Mouse (Mus musculus) neural tube, embryonic 12.5 days (tissue): ENCODE measurements around the gene Usp32. TPM values are rescaled to one million over a fixed set of nuclear protein-coding genes. Genes with fewer than 3 reads are reported as not detected.

Experiments used
- polyA plus RNA-seq: library from polyadenylated mRNA; unstranded; fragments of >200 nt; fragmentation: Nextera tagmentation; extraction: Ambion mirVana; gene quantifications from 2 replicates; pipeline ENCODE4 v1.2.1, GENCODE M21; 2016

The Usp32 gene
- polyA plus RNA-seq, 1 experiment from 2014 or later, result 9.4 TPM

Other genes starting within 250 kb of the Usp32 start
- gene Znhit3, start 223.8 kb downstream of the Usp32 start, polyA plus RNA-seq, result 61.4 and 63.5 TPM in 2 replicates
- 4.8 and 5.7 TPM in 2 replicates for gene Car4, start 182.4 kb downstream of the Usp32 start, polyA plus RNA-seq
- gene 1700125H20Rik, start 30.2 kb upstream of the Usp32 start, polyA plus RNA-seq, result 0.49 and 0.73 TPM in 2 replicates
- 54.6 TPM in 2 replicates for gene Appbp2, start 95.0 kb upstream of the Usp32 start, polyA plus RNA-seq
- 28.1 and 30.8 TPM in 2 replicates for gene Ppm1d, start 171.1 kb upstream of the Usp32 start, polyA plus RNA-seq
- 34.5 and 38.2 TPM in 2 replicates for gene Bcas3, start 213.0 kb upstream of the Usp32 start, polyA plus RNA-seq